Mouse (Mus musculus): ENCODE data around the gene Pappa2.

- TF ChIP-seq POLR2A (IDR thresholded peaks at IDR 0.05; ENCODE audit: extremely low read depth, insufficient read depth, low read length) (no peak), CTCF (IDR thresholded peaks at IDR 0.05; ENCODE audit: extremely low read depth, insufficient read depth, low read length) (no peak)
Measured at GRCm38 (mm10) chr1:158960549-158960948, 19.7 kb downstream of the Pappa2 start.

All from cortical plate, adult 2 months (tissue).